Mouse (Mus musculus) E14TG2a.4 (cell line): Measurements from ENCODE around the gene Ech1.

Experiments
- CTCF ChIP-seq: conservative IDR thresholded peaks from 2 replicates; pipeline ENCODE4 v1.5.1; 2014; ENCODE audit warnings: low read length
- NANOG ChIP-seq: IDR thresholded peaks from 2 replicates; pipeline ENCODE4 v1.6.1; 2014; ENCODE audit warnings: borderline replicate concordance, low read length, mixed read lengths
- POU5F1 ChIP-seq: IDR thresholded peaks from 2 replicates; pipeline ENCODE4 v1.6.1; 2014; ENCODE audit warnings: low read length, borderline replicate concordance

DNA sequence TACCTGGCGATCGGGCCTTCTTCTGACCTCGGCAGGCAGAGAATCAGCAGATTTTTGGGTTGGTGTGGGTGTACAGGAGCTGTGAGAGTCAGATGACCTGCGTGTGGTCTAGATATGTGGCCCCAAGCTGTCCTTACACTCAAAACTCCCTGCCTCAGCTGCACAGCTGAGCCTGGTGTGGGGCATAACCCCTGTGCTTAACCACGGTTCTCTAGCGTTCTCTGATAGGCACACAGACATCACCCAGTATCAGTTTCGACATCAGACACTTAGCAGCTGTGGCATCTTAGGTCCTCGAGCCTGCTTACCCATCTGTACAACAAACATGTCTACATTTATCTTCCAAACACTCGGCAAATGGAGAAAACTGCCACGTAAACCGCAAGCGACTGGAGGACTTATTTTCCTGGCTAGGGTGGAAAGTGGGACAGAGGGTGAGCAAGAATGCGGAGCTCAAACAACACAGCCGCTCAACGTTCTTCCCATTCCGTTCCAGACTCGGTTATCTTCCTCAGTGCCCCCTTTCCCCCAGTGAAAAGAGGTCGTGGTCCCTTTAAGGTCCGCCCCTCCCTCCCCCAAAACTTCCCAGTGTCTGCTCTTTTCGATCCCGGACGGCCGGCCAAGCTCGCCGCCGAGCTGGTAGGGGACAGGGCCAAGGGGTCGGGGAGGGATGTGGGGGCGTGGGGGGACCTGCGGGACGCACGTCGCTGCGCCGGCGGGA is 16.6 kb upstream of the Ech1 start, which contains the start of gene Hnrnpl:
- TF ChIP-seq CTCF = no peak
- no peak for TF ChIP-seq POU5F1
- no peak for TF ChIP-seq NANOG
